Mouse (Mus musculus): Measurements from ENCODE around the gene Crybg3. TPM values are rescaled to one million over a fixed set of nuclear protein-coding genes. Genes with fewer than 3 reads are reported as not detected.

Gene Crybg3
- polyA plus RNA-seq, 1 experiment from 2014 or later: 7.3 TPM

- no peak overlapping the region for H3K9ac ChIP-seq (ENCODE audit: low read length)
- no peak overlapping the region for H3K27ac ChIP-seq (ENCODE audit: low read depth, low read length)
- no peaks in the 10 kb centered on the region for H3K9me3 ChIP-seq (ENCODE audit: control insufficient read depth, low read length)
- H3K27me3 ChIP-seq (ENCODE audit: control insufficient read depth, insufficient read depth, low read length): no peaks in the 10 kb centered on the region
- no peak for DNase-seq (ENCODE audit: low spot score)
- H3K4me2 ChIP-seq (ENCODE audit: low read depth): no peak overlapping the region
- 87% methylated on average over 5 of the region's 5 CpGs for WGBS
- no peak for ATAC-seq (ENCODE audit: insufficient read depth, low FRiP score, low TSS enrichment)
- H3K36me3 ChIP-seq (ENCODE audit: control insufficient read depth, insufficient read depth, low read length): no peaks in the 10 kb centered on the region
- no peaks in the 10 kb centered on the region for H3K4me1 ChIP-seq (ENCODE audit: control insufficient read depth, insufficient read depth, low read length)
- no peak overlapping the region for H3K4me3 ChIP-seq (ENCODE audit: low read depth, low read length)
Observed at GRCm38 (mm10) chr16:59551507-59551906, 49.3 kb downstream of the Crybg3 start.

GRCm38 (mm10) chr16:59549631-59550030 lies 51.1 kb downstream of the Crybg3 start:
- ATAC-seq (ENCODE audit: insufficient read depth, low FRiP score, low TSS enrichment): no peak; the same call in 1 of the 2 replicates
- Histone ChIP-seq H3K27me3 (ENCODE audit: control insufficient read depth, insufficient read depth, low read length) (no peaks in the 10 kb centered on the region), H3K4me2 (ENCODE audit: low read depth) (no peak overlapping the region), H3K9ac (ENCODE audit: low read length) (no peak overlapping the region), H3K36me3 (ENCODE audit: control insufficient read depth, insufficient read depth, low read length) (no peaks in the 10 kb centered on the region), H3K9me3 (ENCODE audit: control insufficient read depth, low read length) (no peaks in the 10 kb centered on the region), H3K4me3 (ENCODE audit: low read depth, low read length) (no peak overlapping the region), H3K27ac (ENCODE audit: low read depth, low read length) (no peak overlapping the region), H3K4me1 (ENCODE audit: control insufficient read depth, insufficient read depth, low read length) (no peaks in the 10 kb centered on the region; the same call in 1 of the 2 replicates)
- DNase-seq (ENCODE audit: low spot score): no peak
- WGBS: 93% methylated on average over 12 of the region's 15 CpGs

- H3K4me2 ChIP-seq (ENCODE audit: low read depth): no peak overlapping the region
- H3K27ac ChIP-seq (ENCODE audit: low read depth, low read length): no peak overlapping the region
- DNase-seq (ENCODE audit: low spot score): no peak
- H3K27me3 ChIP-seq (ENCODE audit: control insufficient read depth, insufficient read depth, low read length): no peaks in the 10 kb centered on the region
- H3K9ac ChIP-seq (ENCODE audit: low read length): no peak overlapping the region
- H3K36me3 ChIP-seq (ENCODE audit: control insufficient read depth, insufficient read depth, low read length): no peaks in the 10 kb centered on the region
- WGBS: 96% methylated on average over 4 of the region's 4 CpGs
- H3K4me3 ChIP-seq (ENCODE audit: low read depth, low read length): no peak overlapping the region
- H3K4me1 ChIP-seq (ENCODE audit: control insufficient read depth, insufficient read depth, low read length): no peaks in the 10 kb centered on the region; the same call in 1 of the 2 replicates
- ATAC-seq (ENCODE audit: insufficient read depth, low FRiP score, low TSS enrichment): no peak
- H3K9me3 ChIP-seq (ENCODE audit: control insufficient read depth, low read length): no peaks in the 10 kb centered on the region
Observed at GRCm38 (mm10) chr16:59548582-59548947, 52.2 kb downstream of the Crybg3 start.

GRCm38 (mm10) chr16:59547887-59548581 lies 52.7 kb downstream of the Crybg3 start:
- Histone ChIP-seq H3K4me1 (ENCODE audit: control insufficient read depth, insufficient read depth, low read length) (no peaks in the 10 kb centered on the region; the same call in 1 of the 2 replicates), H3K27ac (ENCODE audit: low read depth, low read length) (no peak overlapping the region), H3K9me3 (ENCODE audit: control insufficient read depth, low read length) (no peaks in the 10 kb centered on the region), H3K9ac (ENCODE audit: low read length) (no peak overlapping the region), H3K4me3 (ENCODE audit: low read depth, low read length) (no peak overlapping the region), H3K4me2 (ENCODE audit: low read depth) (no peak overlapping the region), H3K36me3 (ENCODE audit: control insufficient read depth, insufficient read depth, low read length) (no peaks in the 10 kb centered on the region), H3K27me3 (ENCODE audit: control insufficient read depth, insufficient read depth, low read length) (no peaks in the 10 kb centered on the region)
- no peak for DNase-seq (ENCODE audit: low spot score)
- ATAC-seq (ENCODE audit: insufficient read depth, low FRiP score, low TSS enrichment): no peak
- 84% methylated on average over 14 of the region's 14 CpGs for whole genome bisulfite sequencing

- no peak overlapping the region for H3K9ac ChIP-seq (ENCODE audit: low read length)
- WGBS: 70% methylated on average over 4 of the region's 4 CpGs
- no peaks in the 10 kb centered on the region for H3K27me3 ChIP-seq (ENCODE audit: control insufficient read depth, insufficient read depth, low read length)
- no peaks in the 10 kb centered on the region for H3K9me3 ChIP-seq (ENCODE audit: control insufficient read depth, low read length)
- no peak overlapping the region for H3K4me2 ChIP-seq (ENCODE audit: low read depth)
- no peak overlapping the region for H3K4me3 ChIP-seq (ENCODE audit: low read depth, low read length)
- no peak overlapping the region for H3K27ac ChIP-seq (ENCODE audit: low read depth, low read length)
- H3K4me1 ChIP-seq (ENCODE audit: control insufficient read depth, insufficient read depth, low read length): no peaks in the 10 kb centered on the region; the same call in 1 of the 2 replicates
- H3K36me3 ChIP-seq (ENCODE audit: control insufficient read depth, insufficient read depth, low read length): no peaks in the 10 kb centered on the region
- ATAC-seq (ENCODE audit: insufficient read depth, low FRiP score, low TSS enrichment) (no peak), DNase-seq (ENCODE audit: low spot score) (no peak)
Observed at GRCm38 (mm10) chr16:59547466-59547865, 53.3 kb downstream of the Crybg3 start.

GRCm38 (mm10) chr16:59545360-59545759 lies 55.4 kb downstream of the Crybg3 start:
- no peak overlapping the region for H3K9ac ChIP-seq (ENCODE audit: low read length)
- H3K4me2 ChIP-seq (ENCODE audit: low read depth): no peak overlapping the region
- no peaks in the 10 kb centered on the region for H3K27me3 ChIP-seq (ENCODE audit: control insufficient read depth, insufficient read depth, low read length)
- no peak for DNase-seq (ENCODE audit: low spot score)
- H3K9me3 ChIP-seq (ENCODE audit: control insufficient read depth, low read length): no peaks in the 10 kb centered on the region
- no peak for ATAC-seq (ENCODE audit: insufficient read depth, low FRiP score, low TSS enrichment)
- no peak overlapping the region for H3K4me3 ChIP-seq (ENCODE audit: low read depth, low read length)
- H3K4me1 ChIP-seq (ENCODE audit: control insufficient read depth, insufficient read depth, low read length): no peaks in the 10 kb centered on the region; the same call in 1 of the 2 replicates
- no peaks in the 10 kb centered on the region for H3K36me3 ChIP-seq (ENCODE audit: control insufficient read depth, insufficient read depth, low read length)
- WGBS: 79% methylated on average over 2 of the region's 2 CpGs
- H3K27ac ChIP-seq (ENCODE audit: low read depth, low read length): no peak overlapping the region

GRCm38 (mm10) chr16:59541382-59541781 lies 59.4 kb downstream of the Crybg3 start:
- 72% methylated on average over 4 of the region's 4 CpGs for WGBS
- no peaks in the 10 kb centered on the region; the same call in 1 of the 2 replicates for H3K4me1 ChIP-seq (ENCODE audit: control insufficient read depth, insufficient read depth, low read length)
- H3K36me3 ChIP-seq (ENCODE audit: control insufficient read depth, insufficient read depth, low read length): no peaks in the 10 kb centered on the region
- H3K27me3 ChIP-seq (ENCODE audit: control insufficient read depth, insufficient read depth, low read length): no peaks in the 10 kb centered on the region
- no peak overlapping the region for H3K9ac ChIP-seq (ENCODE audit: low read length)
- DNase-seq (ENCODE audit: low spot score) (no peak), ATAC-seq (ENCODE audit: insufficient read depth, low FRiP score, low TSS enrichment) (no peak)
- no peak overlapping the region for H3K4me2 ChIP-seq (ENCODE audit: low read depth)
- no peaks in the 10 kb centered on the region for H3K9me3 ChIP-seq (ENCODE audit: control insufficient read depth, low read length)
- H3K4me3 ChIP-seq (ENCODE audit: low read depth, low read length): no peak overlapping the region
- no peak overlapping the region for H3K27ac ChIP-seq (ENCODE audit: low read depth, low read length)

- H3K36me3 ChIP-seq (ENCODE audit: control insufficient read depth, insufficient read depth, low read length): no peaks in the 10 kb centered on the region
- no peak overlapping the region for H3K9ac ChIP-seq (ENCODE audit: low read length)
- H3K4me1 ChIP-seq (ENCODE audit: control insufficient read depth, insufficient read depth, low read length): no peaks in the 10 kb centered on the region; the same call in 1 of the 2 replicates
- no peaks in the 10 kb centered on the region for H3K27me3 ChIP-seq (ENCODE audit: control insufficient read depth, insufficient read depth, low read length)
- H3K4me3 ChIP-seq (ENCODE audit: low read depth, low read length): no peak overlapping the region
- ATAC-seq (ENCODE audit: insufficient read depth, low FRiP score, low TSS enrichment): no peak
- H3K9me3 ChIP-seq (ENCODE audit: control insufficient read depth, low read length): no peaks in the 10 kb centered on the region
- DNase-seq (ENCODE audit: low spot score): no peak
- WGBS: 90% methylated on average over 3 of the region's 3 CpGs
- no peak overlapping the region for H3K4me2 ChIP-seq (ENCODE audit: low read depth)
- H3K27ac ChIP-seq (ENCODE audit: low read depth, low read length): no peak overlapping the region
Observed at GRCm38 (mm10) chr16:59540944-59541343, 59.8 kb downstream of the Crybg3 start.

- Histone ChIP-seq H3K36me3 (ENCODE audit: control insufficient read depth, insufficient read depth, low read length) (no peaks in the 10 kb centered on the region), H3K27me3 (ENCODE audit: control insufficient read depth, insufficient read depth, low read length) (no peaks in the 10 kb centered on the region), H3K9ac (ENCODE audit: low read length) (no peak overlapping the region), H3K4me2 (ENCODE audit: low read depth) (no peak overlapping the region), H3K4me3 (ENCODE audit: low read depth, low read length) (no peak overlapping the region), H3K4me1 (ENCODE audit: control insufficient read depth, insufficient read depth, low read length) (no peaks in the 10 kb centered on the region), H3K9me3 (ENCODE audit: control insufficient read depth, low read length) (no peaks in the 10 kb centered on the region), H3K27ac (ENCODE audit: low read depth, low read length) (no peak overlapping the region)
- WGBS: 87% methylated on average over 5 of the region's 5 CpGs
- DNase-seq (ENCODE audit: low spot score): no peak
- ATAC-seq (ENCODE audit: insufficient read depth, low FRiP score, low TSS enrichment): no peak
Observed at GRCm38 (mm10) chr16:59535673-59536072, 65.1 kb downstream of the Crybg3 start.

Measured in neural tube, embryonic 11.5 days (tissue).